Mouse (Mus musculus) brown adipose tissue, adult 24 weeks (tissue): ENCODE measurements around the gene Mrps11. TPM values are rescaled to one million over a fixed set of nuclear protein-coding genes. Genes with fewer than 3 reads are reported as not detected.

Experiments used
- H3K27ac ChIP-seq: fragments of 200-500 bp; replicated peaks from 2 replicates; pipeline ENCODE4 v1.5.1; 2012; ENCODE audit warnings: low read depth, mild to moderate bottlenecking, low read length
- H3K4me1 ChIP-seq: fragments of 200-500 bp; 2 replicates; pipeline ENCODE4 v1.6.1; 2012; ENCODE audit warnings: low read length, mixed read lengths; ENCODE audit not compliant: control insufficient read depth, insufficient read depth, insufficient read length
- H3K4me3 ChIP-seq: fragments of 200-500 bp; 2 replicates; pipeline ENCODE4 v1.5.1; 2012; ENCODE audit warnings: low read depth, mild to moderate bottlenecking, low read length, moderate library complexity; ENCODE audit not compliant: insufficient read depth
- polyA plus RNA-seq: library from polyadenylated mRNA; stranded (reverse); fragments of >200 nt; gene quantifications from 2 replicates; pipeline ENCODE4 v1.2.4, GENCODE M21; 2012; ENCODE audit not compliant: missing spikeins, insufficient read depth, insufficient read length

The Mrps11 gene
- 62.5 and 68.0 TPM in 2 replicates for polyA plus RNA-seq

GRCm38 (mm10) chr7:78782639-78783581 lies at the start of gene Mrps11, which contains the start of gene Mrpl46:
Mrps11 (plus strand) TSS chr7:78783119.
Mrpl46 (minus strand) TSS chr7:78783531.
- Histone ChIP-seq H3K4me1 (peaks cover 2% of the 10 kb centered on the region; the same call in 1 of the 2 replicates), H3K4me3 (peak within 1 kb of the TSS; percentile 96), H3K27ac (peak within 1 kb of the TSS; percentile 55)

- Histone ChIP-seq H3K4me3 (no peak overlapping the region), H3K27ac (no peak overlapping the region), H3K4me1 (peaks cover 5% of the 10 kb centered on the region; the same call in 1 of the 2 replicates)
These were observed 45.7 kb upstream of the Mrps11 start for GRCm38 (mm10) chr7:78737196-78737595.

- H3K27ac ChIP-seq = peak within 1 kb of the TSS; percentile 99
- peaks cover 5% of the 10 kb centered on the region; the same call in 1 of the 2 replicates for H3K4me1 ChIP-seq
- no peak within 1 kb of the TSS for H3K4me3 ChIP-seq
These were observed 45.2 kb upstream of the Mrps11 start, which contains the start of gene Ntrk3 for GRCm38 (mm10) chr7:78737614-78738210. Ntrk3 (minus strand) TSS chr7:78738012.

- Histone ChIP-seq H3K27ac (peak overlapping the region; percentile 99), H3K4me1 (peaks cover 5% of the 10 kb centered on the region; the same call in 1 of the 2 replicates), H3K4me3 (no peak overlapping the region)
These were observed 43.4 kb upstream of the Mrps11 start for GRCm38 (mm10) chr7:78739351-78740000.

GRCm38 (mm10) chr7:78743731-78744385 lies 39.1 kb upstream of the Mrps11 start:
- Histone ChIP-seq H3K4me1 (no peaks in the 10 kb centered on the region), H3K4me3 (no peak overlapping the region), H3K27ac (no peak overlapping the region)

GRCm38 (mm10) chr7:78752961-78753360 lies 30.0 kb upstream of the Mrps11 start:
- H3K27ac ChIP-seq = no peak overlapping the region
- H3K4me3 ChIP-seq = no peak overlapping the region
- H3K4me1 ChIP-seq = no peaks in the 10 kb centered on the region

GRCm38 (mm10) chr7:78753752-78754457 lies 29.0 kb upstream of the Mrps11 start:
- Histone ChIP-seq H3K27ac (no peak overlapping the region), H3K4me3 (no peak overlapping the region), H3K4me1 (no peaks in the 10 kb centered on the region)

GRCm38 (mm10) chr7:78754458-78755000 lies 28.4 kb upstream of the Mrps11 start:
- Histone ChIP-seq H3K4me3 (no peak overlapping the region), H3K27ac (no peak overlapping the region), H3K4me1 (no peaks in the 10 kb centered on the region)

GRCm38 (mm10) chr7:78763801-78764200 lies 19.1 kb upstream of the Mrps11 start:
- Histone ChIP-seq H3K4me3 (no peak overlapping the region), H3K27ac (no peak overlapping the region), H3K4me1 (peaks cover 2% of the 10 kb centered on the region; the same call in 1 of the 2 replicates)

- H3K27ac ChIP-seq = no peak overlapping the region
- H3K4me3 ChIP-seq = no peak overlapping the region
- peaks cover 2% of the 10 kb centered on the region; the same call in 1 of the 2 replicates for H3K4me1 ChIP-seq
These were observed 17.7 kb upstream of the Mrps11 start for GRCm38 (mm10) chr7:78765215-78765631.

- peaks cover 2% of the 10 kb centered on the region; the same call in 1 of the 2 replicates for H3K4me1 ChIP-seq
- no peak overlapping the region for H3K4me3 ChIP-seq
- H3K27ac ChIP-seq = no peak overlapping the region
These were observed 16.8 kb upstream of the Mrps11 start for GRCm38 (mm10) chr7:78766019-78766683.

GRCm38 (mm10) chr7:78767929-78768531 lies 14.9 kb upstream of the Mrps11 start:
- Histone ChIP-seq H3K4me1 (peaks cover 2% of the 10 kb centered on the region; the same call in 1 of the 2 replicates), H3K4me3 (no peak overlapping the region), H3K27ac (no peak overlapping the region)

GRCm38 (mm10) chr7:78769075-78769652 lies 13.8 kb upstream of the Mrps11 start:
- Histone ChIP-seq H3K4me3 (no peak overlapping the region), H3K4me1 (peaks cover 2% of the 10 kb centered on the region; the same call in 1 of the 2 replicates), H3K27ac (no peak overlapping the region)
